Mouse (Mus musculus) heart, postnatal 25 days (tissue): ENCODE results near the gene Cdk14. TPM values are rescaled to one million over a fixed set of nuclear protein-coding genes. Genes with fewer than 3 reads are reported as not detected.

Experiments used
- DNase-seq: peaks from one replicate; pipeline ENCODE4 v3.0.0; 2022; ENCODE audit warnings: low spot score
- intact Hi-C: fragments of 180-260 bp; cut with DNase I; formaldehyde crosslinking; loops from one replicate; pipeline ENCODE4 v1.15.1; 2025
- total RNA-seq, 2 experiments: library from RNA; stranded (reverse); gene quantifications; 2 replicates each; pipeline ENCODE4 v1.2.3; 2021

The Cdk14 gene
- total RNA-seq, 2 experiments from 2014 or later: 9.8 to 10.2 TPM

DNA sequence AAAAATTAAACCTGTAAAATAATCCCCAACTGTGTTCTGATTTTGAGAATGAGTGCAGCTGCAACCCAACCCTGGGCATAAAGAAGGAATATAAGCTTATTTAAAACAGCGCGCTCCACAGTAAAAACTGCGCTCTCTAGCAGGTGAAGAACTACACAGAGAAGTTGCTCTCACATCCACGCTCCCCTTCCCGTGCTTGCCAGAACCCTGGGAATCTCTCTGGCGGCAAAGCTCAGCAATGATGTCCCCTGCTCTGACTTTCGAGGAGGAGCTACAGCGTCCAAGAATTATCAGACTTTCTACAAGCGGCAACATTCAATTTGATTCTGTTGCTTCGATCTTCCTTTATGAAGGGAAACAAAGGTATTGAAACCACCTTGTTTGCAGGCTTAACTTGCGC, 387.7 kb downstream of the Cdk14 start:
- intact Hi-C loops: no loop called here
- DNase-seq: no peak

DNA sequence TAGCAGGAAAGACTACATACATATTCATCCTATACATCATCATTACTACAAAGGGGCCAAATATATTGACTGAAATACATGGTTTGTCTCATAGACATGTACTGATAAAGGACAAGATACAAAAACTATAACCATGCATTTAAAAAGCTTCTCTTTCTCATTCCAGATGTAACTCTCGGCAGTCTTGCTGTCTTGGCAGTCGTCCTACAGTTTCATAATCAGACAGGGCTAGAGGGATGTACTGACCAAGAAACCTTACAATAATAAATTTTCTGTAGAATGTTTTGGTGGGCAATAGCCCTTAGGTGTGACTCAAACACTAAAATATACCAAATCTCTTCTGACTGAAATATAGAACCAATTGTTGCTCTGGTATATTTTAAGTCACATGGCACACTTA, 389.7 kb downstream of the Cdk14 start:
- DNase-seq: no peak
- intact Hi-C loops: no loop called here

DNA sequence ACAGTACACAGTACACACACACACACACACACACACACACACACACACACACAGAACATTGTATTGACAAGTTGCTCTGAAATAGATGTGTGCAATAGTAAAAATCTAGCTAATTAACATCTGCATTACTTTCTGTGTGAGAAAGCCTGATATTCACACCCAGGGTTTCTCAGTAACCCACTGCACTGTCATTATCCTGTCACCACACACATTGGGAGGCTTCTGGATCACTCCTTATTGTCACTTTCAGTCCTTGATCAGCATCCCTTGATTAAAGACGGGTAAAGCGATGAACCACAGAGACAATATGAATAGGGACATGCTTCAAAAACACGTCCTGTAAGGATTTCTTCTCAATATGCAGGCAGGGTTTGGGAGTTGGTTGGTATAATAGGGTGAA, 401.2 kb downstream of the Cdk14 start:
- intact Hi-C loops: no loop called here
- DNase-seq: no peak

DNA sequence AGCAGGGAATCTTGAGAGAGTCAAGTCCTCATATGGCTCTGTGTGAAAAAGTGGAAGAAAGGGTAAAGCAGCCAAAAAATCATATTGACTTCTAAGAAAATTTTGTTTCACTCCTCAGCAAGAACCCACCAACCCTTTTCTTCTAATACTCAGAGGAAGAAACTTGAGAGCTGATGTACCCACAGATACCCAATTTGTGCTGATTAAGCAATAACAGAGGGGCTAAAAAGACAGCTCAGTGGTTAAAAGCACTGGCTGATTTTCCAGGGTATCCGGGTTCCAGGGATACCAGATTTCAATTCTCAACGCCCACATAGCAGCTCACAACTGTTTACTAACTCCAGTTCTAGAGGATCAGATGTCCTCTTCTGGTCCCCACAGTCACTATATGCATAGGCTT, 401.9 kb downstream of the Cdk14 start:
- intact Hi-C loops: no loop called here
- DNase-seq: no peak

DNA sequence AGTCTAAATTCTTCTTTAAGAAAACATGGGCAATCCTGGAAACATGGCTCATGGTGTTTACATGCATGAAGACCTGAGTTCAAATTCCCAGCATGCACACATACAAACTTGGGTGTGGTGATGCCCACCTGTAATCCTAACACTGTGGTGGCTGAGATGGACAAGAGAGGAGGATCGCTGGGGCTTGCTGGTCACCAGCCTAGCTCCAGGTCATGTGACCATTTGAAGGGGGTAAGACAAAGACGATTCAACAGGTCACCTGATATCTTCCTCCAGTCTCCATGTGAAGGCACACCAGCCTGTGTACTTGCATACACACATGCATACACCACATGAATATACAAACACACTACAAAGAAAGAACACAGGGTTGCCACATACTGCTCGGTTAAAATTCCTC, 406.3 kb downstream of the Cdk14 start:
- intact Hi-C loops: no loop called here
- DNase-seq: no peak

DNA sequence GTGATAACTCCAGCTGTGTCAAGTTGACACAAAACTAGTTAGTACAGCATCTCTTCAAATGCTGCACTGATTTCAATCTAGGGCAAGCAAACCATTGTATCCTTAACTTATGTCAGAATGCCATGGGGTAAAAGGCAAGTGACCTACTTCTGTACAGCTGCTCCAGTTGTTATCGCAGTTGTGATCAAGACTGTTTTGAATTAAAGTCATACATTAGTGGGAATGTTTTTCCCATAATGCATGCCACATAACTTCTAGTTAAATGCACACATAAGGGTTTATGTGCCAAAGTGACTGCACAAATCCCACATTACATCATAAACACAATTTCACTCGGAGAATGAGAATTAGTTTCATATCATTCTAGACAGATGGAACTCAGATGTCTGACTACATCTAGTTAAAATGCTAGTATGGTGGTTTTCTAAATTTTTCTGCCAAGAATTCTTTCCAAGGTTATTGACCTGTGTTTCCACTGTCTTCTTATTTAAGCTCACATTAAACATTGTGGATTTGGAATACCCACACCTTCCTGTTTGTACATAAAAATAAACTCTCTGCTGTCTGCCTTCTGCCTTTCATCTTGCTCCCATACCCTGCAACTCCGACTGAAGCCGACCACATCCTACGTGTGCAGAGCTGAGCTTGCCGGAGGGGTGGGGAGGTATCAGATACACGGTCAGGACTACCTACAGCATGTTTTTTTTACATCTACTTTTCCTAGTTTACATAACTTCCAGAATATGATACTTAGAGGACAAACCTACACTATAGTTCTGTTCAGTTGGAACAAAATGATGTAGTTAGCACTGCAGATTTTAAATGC, 407.4 kb downstream of the Cdk14 start:
- intact Hi-C loops: no loop called here

DNA sequence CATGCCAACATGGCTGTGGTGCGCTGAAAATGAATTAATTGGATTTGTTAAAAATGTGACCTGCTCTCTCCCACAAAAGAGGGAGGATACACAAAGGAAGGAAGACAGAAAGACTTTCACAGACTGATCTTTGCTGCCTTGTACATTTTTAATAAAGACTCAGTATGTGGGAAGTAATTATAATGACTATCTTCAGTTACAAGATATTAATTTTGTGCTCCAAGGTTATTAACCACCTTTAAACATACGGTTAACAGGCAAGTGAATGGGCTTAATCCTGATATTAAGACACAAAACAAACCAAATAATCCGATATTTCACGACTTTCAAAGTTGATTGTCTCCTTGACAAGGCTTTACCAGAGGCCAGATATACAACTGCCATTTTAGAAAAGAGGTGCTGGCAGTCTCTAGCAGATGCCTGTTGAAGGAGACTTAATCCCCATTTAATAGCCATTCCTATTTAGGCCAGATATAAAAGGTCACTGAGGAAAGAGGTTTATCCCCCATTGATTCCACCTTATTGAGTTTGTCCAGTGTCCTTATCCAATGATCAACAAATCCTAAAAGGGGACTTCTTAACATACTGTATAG, 411.9 kb downstream of the Cdk14 start:
- DNase-seq: no peak
- intact Hi-C loops: no loop called here

More for the DNA sequence above, 407.4 kb downstream of the Cdk14 start:
- DNase-seq: no peak

DNA sequence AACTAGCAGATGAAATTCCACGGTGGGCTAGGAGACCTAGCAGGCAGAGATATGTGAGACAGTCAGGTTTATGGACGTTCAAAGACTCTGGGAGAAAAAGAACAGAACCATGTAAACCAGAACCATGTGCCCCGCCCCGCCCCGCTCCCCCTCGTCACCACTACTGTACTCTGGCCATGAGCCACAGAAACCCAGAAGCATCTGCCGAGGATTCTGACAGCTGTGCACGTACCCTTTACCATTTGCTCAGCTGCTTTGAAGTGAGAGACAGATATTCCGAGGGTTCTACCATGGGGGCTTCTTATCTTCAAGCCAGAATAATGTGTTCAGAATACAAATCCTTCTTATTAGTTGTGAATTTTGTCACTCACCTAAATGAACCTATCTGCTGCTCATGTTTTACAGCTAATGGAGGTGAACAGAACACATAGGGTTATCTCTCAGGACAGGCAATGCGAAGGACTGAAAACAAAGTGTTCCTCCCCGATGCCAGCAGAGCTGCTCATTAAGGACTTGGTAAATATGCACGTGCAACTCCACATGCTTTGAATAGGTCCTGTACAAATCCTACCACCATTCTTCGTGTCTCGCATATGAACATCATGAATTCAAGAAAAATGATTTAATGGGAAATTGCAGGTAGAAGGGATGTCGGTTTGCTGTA, 412.5 kb downstream of the Cdk14 start:
- DNase-seq: no peak
- intact Hi-C loops: no loop called here

DNA sequence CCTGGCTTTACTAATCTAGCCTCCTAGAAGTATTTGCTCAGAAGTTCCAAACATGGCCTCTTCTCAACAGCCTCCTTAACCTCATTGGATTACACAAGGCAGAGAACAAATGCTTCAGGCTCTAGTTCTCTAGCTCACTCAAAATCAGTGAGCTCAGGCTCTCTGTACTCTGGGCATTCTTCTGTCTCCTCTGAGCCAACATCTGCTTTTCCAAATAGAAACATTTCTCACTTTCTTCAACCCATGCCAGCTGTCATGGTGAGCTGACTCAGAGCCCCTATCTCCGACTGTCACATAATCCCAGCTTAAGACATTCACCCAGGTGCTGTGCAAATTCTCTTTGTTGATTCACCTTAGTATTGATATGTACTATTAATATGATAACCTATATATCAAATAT, 414.5 kb downstream of the Cdk14 start:
- intact Hi-C loops: no loop called here
- DNase-seq: no peak

DNA sequence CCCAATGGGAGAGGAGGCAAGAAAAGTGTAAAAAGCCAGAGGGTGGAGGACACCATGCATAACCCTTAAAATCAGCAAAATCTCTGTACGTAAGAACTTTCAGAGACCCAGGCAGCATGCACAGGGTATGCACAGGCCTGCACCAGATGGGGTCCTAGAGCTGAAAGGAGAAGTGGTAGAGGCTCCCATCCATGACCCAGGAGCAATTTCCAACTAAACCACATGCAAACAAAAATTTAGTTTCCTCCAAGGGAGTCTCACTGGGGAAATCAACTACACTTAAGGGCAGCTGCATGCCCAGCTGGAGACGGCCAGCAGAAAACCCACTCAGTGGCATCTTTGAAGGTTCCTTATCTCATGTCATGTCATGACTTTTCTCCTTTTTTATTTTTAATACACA, 415.4 kb downstream of the Cdk14 start:
- intact Hi-C loops: no loop called here
- DNase-seq: no peak

DNA sequence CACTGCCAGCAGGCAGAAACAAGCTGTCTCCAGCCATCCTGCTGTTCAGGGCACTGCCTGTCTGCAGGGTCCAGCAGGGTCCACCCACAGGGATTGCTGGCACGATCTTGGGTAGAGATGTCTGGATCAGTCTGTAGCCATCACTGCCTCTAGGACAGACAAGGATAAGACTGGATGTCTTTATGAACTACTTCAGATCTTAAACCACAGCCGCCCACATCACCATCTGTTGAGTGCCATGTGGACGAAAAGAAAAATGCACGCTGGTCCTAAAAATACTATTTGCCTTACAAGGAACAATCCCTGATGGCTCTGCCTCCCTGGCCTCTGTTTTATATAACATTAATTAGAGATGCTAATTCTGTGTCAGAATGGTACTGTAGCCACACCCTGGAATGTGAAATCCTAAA, 426.9 kb downstream of the Cdk14 start:
- DNase-seq: no peak
- intact Hi-C loops: no loop called here

DNA sequence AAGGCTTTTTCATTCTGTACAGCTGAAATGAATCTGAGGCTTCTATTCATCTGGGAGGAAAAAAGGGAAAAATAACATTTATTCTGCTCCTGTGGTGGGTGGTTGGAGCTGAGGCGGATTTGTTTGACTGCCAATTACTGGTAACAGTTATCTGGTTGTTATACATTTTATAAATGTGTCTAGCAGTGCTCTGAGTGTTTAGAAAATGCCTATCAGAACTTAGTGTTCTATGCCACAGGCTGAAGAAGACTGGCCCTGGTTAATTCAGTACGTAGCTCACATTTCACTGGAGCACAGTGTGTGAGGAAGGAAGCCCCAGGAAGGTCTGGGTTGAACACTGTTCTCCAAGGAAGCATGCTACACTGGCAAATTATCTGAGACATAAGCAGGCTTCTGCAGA, 429.1 kb downstream of the Cdk14 start:
- no peak for DNase-seq
- intact Hi-C loops: no loop called here

DNA sequence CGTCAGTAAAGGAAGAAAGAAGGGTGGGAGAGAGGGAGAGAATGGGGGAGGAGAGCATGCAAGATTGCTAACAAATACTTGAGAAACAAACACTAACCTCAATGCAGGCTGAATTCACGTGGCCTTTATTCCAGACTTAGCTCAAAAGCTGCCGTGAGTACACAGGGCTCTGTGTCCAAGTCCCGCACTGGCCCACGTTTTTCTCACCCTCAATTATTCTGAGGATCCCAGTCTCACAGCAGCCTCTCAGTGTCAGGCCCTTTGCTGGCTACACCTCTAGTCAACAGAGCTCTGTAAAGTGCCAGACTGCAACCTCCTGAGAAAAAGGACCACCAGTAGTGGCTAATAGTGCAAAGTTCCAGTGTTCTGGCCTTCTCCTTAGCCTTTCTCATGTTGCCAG, 429.9 kb downstream of the Cdk14 start:
- DNase-seq: no peak
- intact Hi-C loops: no loop called here

DNA sequence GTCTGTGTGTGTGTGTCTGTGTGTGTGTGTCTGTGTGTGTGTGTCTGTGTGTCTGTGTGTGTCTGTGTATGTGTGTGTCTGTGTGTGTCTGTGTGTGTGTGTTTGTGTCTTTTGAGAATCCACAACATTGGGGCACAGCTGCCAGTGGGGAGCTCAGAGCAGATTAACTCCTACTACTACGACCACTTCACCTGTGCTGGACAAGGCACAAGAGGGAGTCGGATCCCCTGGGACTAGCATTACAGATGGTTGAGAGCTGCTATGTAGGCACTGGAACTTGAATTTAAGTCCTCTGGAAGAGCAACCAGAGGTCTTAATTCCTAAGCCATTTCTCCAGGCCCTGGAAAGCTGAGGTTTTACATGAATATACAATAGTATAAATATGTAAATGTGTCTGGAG, 433.9 kb downstream of the Cdk14 start:
- no peak for DNase-seq
- intact Hi-C loops: no loop called here

DNA sequence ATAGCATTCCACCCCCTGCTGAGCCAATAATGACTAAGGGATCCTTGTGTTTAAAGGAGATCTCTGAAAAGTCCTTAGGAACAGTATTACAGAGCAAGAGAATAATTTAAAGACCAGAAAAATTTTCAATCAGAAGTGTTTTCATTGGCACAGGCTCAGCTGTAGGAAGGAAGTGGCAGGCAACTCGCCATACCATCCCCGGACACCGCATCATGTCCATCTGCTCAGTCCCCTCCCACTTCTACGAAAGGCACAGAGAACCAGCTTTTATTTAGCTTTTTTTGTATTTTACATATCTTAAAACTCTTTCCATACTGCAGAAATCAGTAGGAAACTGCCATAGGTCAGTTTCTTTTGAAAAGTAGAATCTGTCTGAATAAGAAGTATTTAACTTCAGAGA, 440.6 kb downstream of the Cdk14 start:
- intact Hi-C loops: no loop called here
- DNase-seq: no peak

DNA sequence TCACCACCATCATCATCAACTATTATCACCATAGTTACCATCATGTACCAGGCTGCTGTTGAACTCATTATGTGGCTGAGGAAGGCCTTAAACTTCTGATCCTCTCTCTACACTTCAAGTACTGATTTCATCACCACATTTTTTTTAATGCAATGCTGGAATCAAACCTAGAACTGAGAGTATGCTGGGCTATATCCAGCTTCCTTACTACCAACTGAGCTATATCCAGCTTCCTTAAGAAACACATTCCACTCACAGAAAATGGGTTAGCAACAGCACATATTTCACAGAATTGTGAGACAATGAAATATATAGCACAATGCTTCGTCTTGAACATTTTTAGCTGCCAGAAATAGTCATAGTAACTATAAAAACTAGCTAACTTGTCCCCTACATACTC, 446.7 kb downstream of the Cdk14 start:
- intact Hi-C loops: no loop called here
- DNase-seq: no peak

DNA sequence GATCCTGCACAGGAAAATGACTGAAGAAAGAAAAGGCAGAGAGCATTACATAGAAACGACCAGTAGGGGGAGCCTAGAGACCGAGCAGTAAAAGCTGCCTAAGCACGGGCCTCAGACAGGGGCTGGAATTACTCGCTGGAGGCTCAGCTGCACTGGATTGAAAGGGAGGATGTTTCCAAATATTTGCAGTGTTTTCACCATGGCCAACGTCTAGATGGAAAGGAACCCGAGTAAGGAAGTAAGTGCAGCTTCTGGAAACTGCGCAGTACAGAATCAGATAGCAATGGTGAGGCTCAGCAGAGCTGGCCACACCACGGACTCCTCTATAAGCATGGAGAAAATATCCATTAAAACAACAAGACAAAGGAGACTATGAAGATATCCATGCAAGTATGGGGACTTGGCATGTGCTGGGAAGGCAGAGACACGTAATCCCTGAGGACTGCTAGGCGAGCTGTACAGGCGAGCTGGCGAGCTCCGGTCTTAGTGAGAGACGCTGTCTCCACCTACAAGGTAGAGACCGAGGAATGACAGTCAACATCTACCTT, 458.0 kb downstream of the Cdk14 start:
- intact Hi-C loops: loop anchor here (1.0 to 10.0 kb wide), 4 partner anchors 304 to 793 kb away; no protein-coding TSS in a partner anchor
- DNase-seq: peak; percentile 35

DNA sequence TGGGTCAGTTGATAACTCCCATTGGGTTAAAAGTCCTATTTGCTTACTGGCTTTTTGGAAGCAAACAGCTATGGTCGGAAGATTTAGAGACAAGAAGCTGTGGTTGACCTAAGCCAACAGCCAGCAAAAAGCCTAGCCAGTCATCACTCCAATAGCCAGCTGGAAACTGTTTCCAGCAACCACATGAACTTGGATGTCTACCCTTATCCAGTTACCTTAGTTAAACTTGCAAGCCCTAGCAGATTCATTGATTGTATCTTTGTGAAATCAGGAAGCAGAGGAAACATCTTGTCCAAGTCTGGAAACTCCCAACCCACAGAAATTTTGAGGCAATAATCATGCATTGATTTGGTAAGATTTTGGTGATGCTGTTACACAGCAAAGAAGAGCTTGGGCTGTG, 458.5 kb downstream of the Cdk14 start:
- intact Hi-C loops: loop anchor here (1.0 to 10.0 kb wide), 4 partner anchors 305 to 793 kb away; no protein-coding TSS in a partner anchor

DNA sequence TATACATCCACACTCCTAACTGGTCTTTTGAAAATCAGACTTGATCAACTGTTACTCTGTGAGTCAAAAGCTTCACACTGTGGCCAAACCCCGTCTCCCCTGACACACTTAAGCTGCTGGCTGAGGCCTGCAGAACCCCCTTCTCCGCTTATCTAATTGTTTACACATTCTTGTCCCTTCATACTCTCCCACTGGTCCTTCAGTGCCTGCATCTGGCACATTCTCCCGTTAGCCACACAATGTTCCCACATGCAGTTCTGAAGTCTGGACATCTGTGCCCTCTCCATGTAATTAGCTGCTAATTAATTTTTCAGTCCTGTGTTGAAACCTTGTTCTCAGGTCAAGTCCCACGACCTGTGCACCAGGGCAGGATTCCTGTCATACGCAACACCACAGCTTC, 460.7 kb downstream of the Cdk14 start:
- intact Hi-C loops: no loop called here
- DNase-seq: no peak

More for the DNA sequence above, 458.5 kb downstream of the Cdk14 start:
- no peak for DNase-seq

DNA sequence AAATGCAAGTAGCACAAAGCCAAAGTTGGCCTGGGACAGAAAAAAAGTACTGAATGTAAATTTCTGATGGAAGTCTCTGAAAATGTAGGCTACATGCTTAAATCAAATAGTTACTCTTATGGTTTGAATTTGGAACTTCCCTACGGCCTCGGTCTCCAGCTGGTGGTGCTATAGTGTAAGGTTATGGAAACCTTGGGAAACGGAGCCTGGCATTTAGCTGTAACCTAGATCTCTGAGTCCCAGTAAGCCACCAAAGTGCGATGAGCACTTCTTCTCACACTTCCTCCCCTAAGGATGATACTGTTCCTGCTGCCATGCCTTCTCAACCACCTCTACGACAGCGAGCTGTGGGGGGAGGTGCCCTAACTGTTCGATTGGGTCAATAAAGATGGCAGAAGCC, 464.1 kb downstream of the Cdk14 start:
- intact Hi-C loops: no loop called here
- DNase-seq: no peak

DNA sequence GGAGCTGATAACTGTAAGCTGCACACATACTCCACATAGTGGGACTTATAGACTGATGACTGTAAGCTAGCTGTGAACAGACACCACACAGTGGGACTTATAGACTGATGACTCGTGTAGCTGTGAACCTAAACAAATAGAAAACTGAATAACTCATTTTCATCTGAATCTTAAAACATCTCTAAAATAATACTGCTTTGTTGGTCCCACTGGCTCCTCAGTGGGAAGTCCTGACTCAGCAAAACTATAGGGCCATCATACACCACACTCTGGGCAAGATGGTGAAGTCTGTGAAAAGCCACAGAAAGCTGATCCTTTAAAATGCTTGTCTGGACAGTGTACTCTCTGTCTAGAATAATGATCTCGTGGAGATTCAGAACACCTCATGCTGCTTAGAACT, 464.7 kb downstream of the Cdk14 start:
- DNase-seq: no peak
- intact Hi-C loops: no loop called here
